Mouse (Mus musculus): ENCODE measurements around the gene Pde4c. TPM values are rescaled to one million over a fixed set of nuclear protein-coding genes. Genes with fewer than 3 reads are reported as not detected.

Pde4c gene
- polyA plus RNA-seq, 1 experiment from 2014 or later, result 0.08 TPM

Small RNAs within 50 kb of the gene (microRNA-seq; reads per million reads assigned to microRNA genes)
- not detected for gene Mir7240

Other genes starting within 250 kb of the Pde4c start
- gene Klhl26, start 246.8 kb upstream of the Pde4c start, polyA plus RNA-seq (2014; fragmentation: Nextera tagmentation; extraction: Ambion mirVana), result 18.9 and 21.7 TPM in 2 replicates
- 20.0 and 20.8 TPM in 2 replicates for gene Tmem59l, start 236.4 kb upstream of the Pde4c start, polyA plus RNA-seq (2014; fragmentation: Nextera tagmentation; extraction: Ambion mirVana)
- 85.8 and 102 TPM in 2 replicates for gene Crlf1, start 230.6 kb upstream of the Pde4c start, polyA plus RNA-seq (2014; fragmentation: Nextera tagmentation; extraction: Ambion mirVana)
- gene Rex1bd, start 217.0 kb upstream of the Pde4c start, polyA plus RNA-seq (2014; fragmentation: Nextera tagmentation; extraction: Ambion mirVana), result 126 and 138 TPM in 2 replicates
- gene Uba52, start 212.9 kb upstream of the Pde4c start, polyA plus RNA-seq (2014; fragmentation: Nextera tagmentation; extraction: Ambion mirVana), result 926 and 927 TPM in 2 replicates
- gene Fkbp8, start 196.0 kb upstream of the Pde4c start, polyA plus RNA-seq (2014; fragmentation: Nextera tagmentation; extraction: Ambion mirVana), result 221 and 233 TPM in 2 replicates
- 47.0 and 47.6 TPM in 2 replicates for gene Kxd1, start 195.8 kb upstream of the Pde4c start, polyA plus RNA-seq (2014; fragmentation: Nextera tagmentation; extraction: Ambion mirVana)
- gene Ell, start 184.3 kb upstream of the Pde4c start, polyA plus RNA-seq (2014; fragmentation: Nextera tagmentation; extraction: Ambion mirVana), result 19.5 and 20.1 TPM in 2 replicates
- 100 and 114 TPM in 2 replicates for gene Isyna1, start 129.3 kb upstream of the Pde4c start, polyA plus RNA-seq (2014; fragmentation: Nextera tagmentation; extraction: Ambion mirVana)
- gene Ssbp4, start 114.8 kb upstream of the Pde4c start, polyA plus RNA-seq (2014; fragmentation: Nextera tagmentation; extraction: Ambion mirVana), result 167 and 177 TPM in 2 replicates
- 0.57 TPM in 2 replicates for gene Lrrc25, start 107.6 kb upstream of the Pde4c start, polyA plus RNA-seq (2014; fragmentation: Nextera tagmentation; extraction: Ambion mirVana)
- 0.15 TPM in 1 of 2 replicates, not detected in the other for gene Gdf15, start 91.3 kb upstream of the Pde4c start, polyA plus RNA-seq (2014; fragmentation: Nextera tagmentation; extraction: Ambion mirVana)
- 48.9 and 59.4 TPM in 2 replicates for gene Pgpep1, start 63.3 kb upstream of the Pde4c start, polyA plus RNA-seq (2014; fragmentation: Nextera tagmentation; extraction: Ambion mirVana)
- gene Lsm4, start 50.5 kb upstream of the Pde4c start, polyA plus RNA-seq (2014; fragmentation: Nextera tagmentation; extraction: Ambion mirVana), result 356 and 388 TPM in 2 replicates
- 104 and 109 TPM in 2 replicates for gene Jund, start 24.8 kb upstream of the Pde4c start, polyA plus RNA-seq (2014; fragmentation: Nextera tagmentation; extraction: Ambion mirVana)
- not detected in 2 replicates for gene Iqcn, start 20.3 kb upstream of the Pde4c start, polyA plus RNA-seq (2014; fragmentation: Nextera tagmentation; extraction: Ambion mirVana)
- not detected in 2 replicates for gene Gm3336, start 5.2 kb upstream of the Pde4c start, polyA plus RNA-seq (2014; fragmentation: Nextera tagmentation; extraction: Ambion mirVana)
- gene Rab3a, start 31.0 kb downstream of the Pde4c start, polyA plus RNA-seq (2014; fragmentation: Nextera tagmentation; extraction: Ambion mirVana), result 11.6 and 12.3 TPM in 2 replicates
- 23.1 and 23.6 TPM in 2 replicates for gene Mpv17l2, start 37.2 kb downstream of the Pde4c start, polyA plus RNA-seq (2014; fragmentation: Nextera tagmentation; extraction: Ambion mirVana)
- gene Pik3r2, start 53.0 kb downstream of the Pde4c start, polyA plus RNA-seq (2014; fragmentation: Nextera tagmentation; extraction: Ambion mirVana), result 46.9 and 48.3 TPM in 2 replicates
- 11.7 and 14.6 TPM in 2 replicates for gene Mast3, start 81.3 kb downstream of the Pde4c start, polyA plus RNA-seq (2014; fragmentation: Nextera tagmentation; extraction: Ambion mirVana)
- not detected in 2 replicates for gene Il12rb1, start 84.7 kb downstream of the Pde4c start, polyA plus RNA-seq (2014; fragmentation: Nextera tagmentation; extraction: Ambion mirVana)
- 4.9 and 5.1 TPM in 2 replicates for gene Arrdc2, start 116.0 kb downstream of the Pde4c start, polyA plus RNA-seq (2014; fragmentation: Nextera tagmentation; extraction: Ambion mirVana)
- gene Kcnn1, start 139.5 kb downstream of the Pde4c start, polyA plus RNA-seq (2014; fragmentation: Nextera tagmentation; extraction: Ambion mirVana), result 3.8 and 3.9 TPM in 2 replicates
- 154 and 161 TPM in 2 replicates for gene Ccdc124, start 150.2 kb downstream of the Pde4c start, polyA plus RNA-seq (2014; fragmentation: Nextera tagmentation; extraction: Ambion mirVana)
- 0.09 and 0.34 TPM in 2 replicates for gene Slc5a5, start 169.0 kb downstream of the Pde4c start, polyA plus RNA-seq (2014; fragmentation: Nextera tagmentation; extraction: Ambion mirVana)
- gene Rpl18a, start 173.7 kb downstream of the Pde4c start, polyA plus RNA-seq (2014; fragmentation: Nextera tagmentation; extraction: Ambion mirVana), result 3,769 and 3,846 TPM in 2 replicates
- gene Map1s, start 182.2 kb downstream of the Pde4c start, polyA plus RNA-seq (2014; fragmentation: Nextera tagmentation; extraction: Ambion mirVana), result 42.3 and 44.8 TPM in 2 replicates